Mouse (Mus musculus) stomach, adult 2 months (tissue): Measurements from ENCODE around the gene Rhox10. TPM values are rescaled to one million over a fixed set of nuclear protein-coding genes. Genes with fewer than 3 reads are reported as not detected.

Source experiments
- polyA plus RNA-seq: library from polyadenylated mRNA; depleted of rRNA; stranded (reverse); fragments of >200 nt; gene quantifications from 2 replicates; pipeline ENCODE4 v1.2.3, GENCODE M21; 2012; rRNA removed

Rhox10 gene
- not detected in 2 replicates for polyA plus RNA-seq

GRCm38 (mm10) chrX:38066175-38066574 lies at the start of gene Rhox10:
Gene Rhox10 (plus strand): TSS chrX:38066475.

GRCm38 (mm10) chrX:38018597-38018996 lies 47.7 kb upstream of the Rhox10 start, which contains the start of gene Btg1-ps1:
Gene Btg1-ps1 (minus strand): TSS chrX:38018815.

GRCm38 (mm10) chrX:38043014-38043413 lies 23.3 kb upstream of the Rhox10 start, which contains the start of gene Btg1-ps2:
Gene Btg1-ps2 (minus strand): TSS chrX:38043114.

GRCm38 (mm10) chrX:38085041-38085440 lies 18.8 kb downstream of the Rhox10 start, which contains the start of gene Rhox11:
Gene Rhox11 (minus strand): TSS chrX:38085141.

GRCm38 (mm10) chrX:38110807-38111206 lies 44.5 kb downstream of the Rhox10 start, which contains the start of gene Rhox12:
Gene Rhox12 (minus strand): TSS chrX:38110907.

GRCm38 (mm10) chrX:38120982-38121381 lies 54.7 kb downstream of the Rhox10 start, which contains the start of gene Rhox13:
Gene Rhox13 (plus strand): TSS chrX:38121219.

Other genes with a start within 250 kb of the Rhox10 start
- not detected in 2 replicates for gene Rhox6, start 239.6 kb upstream of the Rhox10 start, polyA plus RNA-seq
- not detected in 2 replicates for gene Rhox7a, start 234.8 kb upstream of the Rhox10 start, polyA plus RNA-seq
- not detected in 2 replicates for gene Rhox8, start 187.5 kb upstream of the Rhox10 start, polyA plus RNA-seq
- gene Rhox7b, start 169.2 kb upstream of the Rhox10 start, polyA plus RNA-seq: not detected in 2 replicates
- gene Rhox9, start 164.7 kb upstream of the Rhox10 start, polyA plus RNA-seq: not detected in 2 replicates
- gene Btg1-ps1, start 47.7 kb upstream of the Rhox10 start, polyA plus RNA-seq: not detected in 2 replicates
- not detected in 2 replicates for gene Btg1-ps2, start 23.4 kb upstream of the Rhox10 start, polyA plus RNA-seq
- gene Rhox11, start 18.7 kb downstream of the Rhox10 start, polyA plus RNA-seq: not detected in 2 replicates
- gene Rhox12, start 44.4 kb downstream of the Rhox10 start, polyA plus RNA-seq: not detected in 2 replicates
- not detected in 2 replicates for gene Rhox13, start 54.7 kb downstream of the Rhox10 start, polyA plus RNA-seq
- gene Zbtb33, start 123.3 kb downstream of the Rhox10 start, polyA plus RNA-seq: 0.19 and 0.35 TPM in 2 replicates
- gene Tmem255a, start 186.0 kb downstream of the Rhox10 start, polyA plus RNA-seq: 0.18 and 0.30 TPM in 2 replicates
- gene Atp1b4, start 249.7 kb downstream of the Rhox10 start, polyA plus RNA-seq: not detected in 2 replicates